Mouse (Mus musculus) kidney, postnatal 4 days (tissue): ENCODE measurements around the gene Dnaaf5.

Experiments used
- DNase-seq, 2 experiments: peaks; one replicate each; pipeline ENCODE4 v3.0.0; 2021; ENCODE audit warnings: mixed read lengths in 2 of 2

The Dnaaf5 gene

DNA sequence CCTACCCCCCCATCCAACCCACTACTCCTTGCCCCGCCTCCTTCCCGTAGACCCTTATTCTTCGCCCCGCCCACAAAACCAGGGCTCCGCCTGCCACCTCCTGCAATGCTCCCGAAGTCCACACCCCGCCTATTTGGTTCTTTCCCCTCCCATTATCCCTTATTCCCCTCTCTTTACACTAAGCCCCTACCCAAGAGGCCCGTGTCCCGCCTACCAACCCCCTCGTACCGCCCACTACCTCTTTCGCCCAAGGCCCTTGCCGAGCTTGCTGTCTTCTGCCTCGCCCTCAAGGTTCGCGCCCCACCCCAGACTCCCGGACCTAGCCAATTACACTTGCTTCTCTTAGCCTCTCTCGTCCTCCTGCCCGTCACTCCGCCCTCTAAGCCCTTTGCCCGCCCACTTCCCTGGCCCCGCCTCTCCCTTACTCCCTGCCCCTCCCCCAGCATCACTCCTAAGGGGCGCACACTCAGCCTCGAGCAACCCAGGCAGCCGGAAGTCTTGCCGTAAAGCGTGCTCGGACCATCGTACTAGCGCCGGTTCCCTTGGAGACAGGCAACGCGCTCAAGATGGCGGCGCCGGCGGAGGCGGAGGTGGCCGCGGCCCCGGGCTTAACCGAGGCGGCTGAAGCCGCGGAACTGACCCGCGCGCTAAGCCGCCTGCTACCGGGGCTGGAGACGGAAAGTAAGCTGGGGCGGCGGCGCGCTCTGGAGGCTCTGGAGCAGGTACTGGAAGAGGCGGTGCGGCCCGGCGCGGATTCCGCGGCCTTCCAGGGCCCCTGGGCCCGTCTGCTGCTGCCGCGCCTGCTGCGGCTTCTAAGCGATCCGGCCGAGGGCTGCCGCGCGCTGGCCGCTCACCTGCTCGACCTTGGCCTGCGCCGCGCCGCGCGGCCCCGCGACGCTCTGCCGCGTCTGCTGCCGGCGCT, at the start of gene Dnaaf5, which contains the start of gene Prkar1b:
Gene Dnaaf5 (plus strand): TSS at position 543 of the 922 bp plus-strand sequence.
Gene Prkar1b (minus strand): TSS at position 321 of the 922 bp plus-strand sequence.
- peak; percentile 97 to 98 for DNase-seq

DNA sequence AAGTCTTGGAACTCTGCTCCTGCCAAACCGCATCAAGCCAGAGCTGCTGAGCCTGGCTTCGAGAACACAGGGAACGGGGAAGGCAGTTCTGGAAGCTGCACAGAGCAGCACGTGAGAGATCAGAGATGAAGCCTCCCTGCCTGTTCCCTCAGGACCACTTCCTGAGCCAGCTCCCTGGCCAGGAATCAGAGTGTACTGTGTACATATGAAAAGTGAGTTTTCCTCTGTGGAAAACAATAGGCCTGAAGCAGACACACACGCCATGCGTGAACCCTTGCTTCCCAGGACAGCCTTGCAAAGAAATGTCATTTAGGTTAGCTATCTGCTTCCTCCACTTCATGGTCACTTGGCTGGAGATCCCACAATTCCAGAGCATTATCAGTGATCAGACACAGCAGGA, 48.2 kb upstream of the Dnaaf5 start:
- DNase-seq, result no peak

- DNase-seq, result peak; percentile 32 to 45
These were observed 42.2 kb upstream of the Dnaaf5 start for GRCm38 (mm10) chr5:139107815-139108214.

- no peak for DNase-seq
These were observed 39.7 kb upstream of the Dnaaf5 start for GRCm38 (mm10) chr5:139110140-139110855.

DNA sequence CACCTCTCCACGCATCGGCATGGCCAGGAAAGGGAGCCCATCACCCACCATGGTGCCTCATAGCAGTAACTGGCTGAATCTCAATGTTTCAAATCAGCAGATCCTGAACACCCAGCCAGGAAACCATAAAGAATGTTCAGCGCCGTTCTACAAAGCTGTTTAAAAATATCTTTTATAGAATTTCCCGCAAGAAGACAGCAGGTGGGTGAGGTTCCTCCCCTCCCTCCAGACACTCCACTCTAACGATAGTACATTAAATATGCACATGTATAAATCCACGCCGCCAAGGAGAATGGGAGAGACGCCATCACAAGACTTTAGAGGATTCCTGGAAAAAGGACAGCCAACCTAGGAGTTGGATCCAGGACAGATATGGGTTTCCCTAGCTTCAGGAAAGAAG, 38.0 kb upstream of the Dnaaf5 start:
- no peak for DNase-seq

GRCm38 (mm10) chr5:139112418-139112817, 37.6 kb upstream of the Dnaaf5 start:
- no peak for DNase-seq

- DNase-seq, result no peak
These were observed 35.1 kb upstream of the Dnaaf5 start for GRCm38 (mm10) chr5:139114876-139115275.

GRCm38 (mm10) chr5:139115507-139115906, 34.5 kb upstream of the Dnaaf5 start:
- no peak for DNase-seq

DNA sequence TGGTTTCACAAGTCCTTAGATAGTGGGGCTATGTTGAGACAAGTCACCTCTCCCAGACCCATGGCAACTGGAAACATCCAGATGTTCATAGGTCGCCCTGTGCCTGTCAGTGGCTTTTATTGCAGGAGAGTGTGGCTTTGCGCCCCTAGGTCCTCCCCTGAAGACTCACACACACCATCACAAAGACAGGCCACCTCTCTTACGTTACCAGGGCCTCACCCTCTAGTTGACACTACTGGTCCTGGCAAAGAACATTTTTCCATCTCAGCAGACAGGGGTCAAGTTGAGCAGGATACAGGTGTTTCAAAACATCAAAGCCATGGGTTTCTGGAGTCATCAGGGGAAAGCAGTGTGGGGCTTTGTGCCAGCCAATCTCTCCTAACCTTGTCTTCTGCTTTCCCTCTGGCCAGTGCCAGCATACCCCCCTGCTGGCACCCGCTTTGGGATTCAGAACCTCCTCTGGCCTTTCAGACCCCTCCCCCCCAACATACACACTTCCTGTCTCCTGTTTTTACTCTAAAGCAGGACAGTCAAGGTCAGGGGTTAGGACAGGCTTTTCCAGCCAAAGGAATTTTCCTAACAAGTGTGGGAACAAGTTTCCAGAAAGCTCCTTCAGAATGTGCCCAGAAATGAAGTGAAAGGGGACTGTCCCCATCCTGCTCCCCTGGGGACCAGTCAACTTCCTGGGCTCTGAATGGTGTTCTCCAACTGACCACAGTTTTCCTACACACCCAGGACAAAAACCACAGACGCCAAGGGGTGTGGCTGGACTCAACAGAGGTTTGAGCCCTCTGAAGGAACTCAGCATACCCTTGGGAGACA, 31.7 kb upstream of the Dnaaf5 start:
- DNase-seq, result peak in 1 of 2 experiments; percentile 39

- DNase-seq, result no peak
These were observed 31.1 kb upstream of the Dnaaf5 start for GRCm38 (mm10) chr5:139118961-139119276.

- no peak for DNase-seq
These were observed 24.3 kb upstream of the Dnaaf5 start for GRCm38 (mm10) chr5:139125717-139126116.

GRCm38 (mm10) chr5:139128476-139129065, 21.5 kb upstream of the Dnaaf5 start:
- DNase-seq, result no peak

GRCm38 (mm10) chr5:139129078-139129477, 20.9 kb upstream of the Dnaaf5 start:
- peak; percentile 38 to 43 for DNase-seq

DNA sequence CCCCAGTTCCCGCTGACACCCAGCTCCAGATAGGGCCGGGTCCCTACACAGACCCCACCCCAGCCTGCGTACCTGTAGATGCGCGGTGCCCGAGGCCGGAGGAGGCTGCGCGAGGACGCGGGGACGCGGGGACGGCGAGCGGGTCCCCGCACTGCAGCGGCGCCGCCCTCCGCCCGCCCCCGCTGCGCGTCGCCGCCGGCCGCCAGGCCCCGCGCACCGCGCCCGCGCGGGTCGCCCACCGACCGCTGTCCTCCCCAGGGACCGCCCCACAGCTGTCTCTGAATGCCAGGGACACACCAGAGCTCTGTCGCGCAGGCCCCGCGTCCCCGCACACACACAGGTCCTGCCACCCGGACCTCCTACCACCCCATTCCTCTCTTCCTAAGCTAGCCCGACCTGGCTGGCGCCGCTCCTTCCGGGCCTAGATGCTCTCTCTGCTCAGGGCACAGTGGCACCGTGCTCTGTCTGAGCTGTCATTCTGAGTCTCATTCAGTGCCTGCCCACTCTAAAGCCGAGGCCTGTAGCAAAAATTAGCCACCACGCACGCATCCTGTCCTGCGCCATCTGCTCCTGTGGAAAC, 20.4 kb upstream of the Dnaaf5 start:
- peak; percentile 37 to 56 for DNase-seq

GRCm38 (mm10) chr5:139130351-139130750, 19.7 kb upstream of the Dnaaf5 start:
- DNase-seq, result no peak

DNA sequence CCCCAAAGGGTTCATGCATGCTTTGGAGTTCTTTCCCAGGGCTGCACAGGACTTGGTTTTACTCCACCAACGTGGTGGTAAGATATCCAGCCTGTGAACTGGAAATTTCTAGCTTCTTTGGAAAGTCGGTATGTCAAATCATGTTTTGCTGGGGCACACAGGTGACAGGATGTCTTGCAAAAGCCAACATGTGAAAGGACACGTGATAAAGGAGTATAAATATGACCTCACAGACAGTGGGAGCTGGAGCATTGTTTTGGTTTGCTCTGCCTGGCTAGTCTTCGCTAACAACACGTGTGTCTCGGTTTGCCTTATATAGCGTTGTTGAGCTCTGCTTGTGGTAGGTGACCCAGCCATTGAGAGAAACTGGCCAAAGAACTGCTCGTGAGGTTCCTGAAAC, 15.5 kb upstream of the Dnaaf5 start:
- DNase-seq, result no peak

GRCm38 (mm10) chr5:139136341-139136740, 13.7 kb upstream of the Dnaaf5 start:
- DNase-seq, result no peak

DNA sequence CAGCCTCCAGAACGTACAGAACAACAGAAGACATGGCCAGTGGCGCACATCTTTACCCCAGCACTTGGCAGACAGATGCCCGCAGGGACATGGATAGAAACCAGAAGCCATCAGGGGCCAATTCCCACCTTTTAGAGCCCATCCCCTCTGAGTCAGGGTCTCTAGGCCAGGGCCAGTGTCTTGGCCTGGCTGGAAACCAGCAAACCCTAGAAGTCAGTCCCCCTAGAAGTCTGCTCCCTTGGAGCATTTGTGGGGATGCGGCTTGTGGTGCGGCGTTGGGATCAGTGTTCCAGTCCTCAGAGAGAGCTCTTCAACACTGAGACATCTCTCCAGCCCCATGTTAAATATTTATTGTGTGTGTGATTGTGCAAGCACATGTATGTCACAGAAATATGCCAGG, 12.8 kb upstream of the Dnaaf5 start:
- DNase-seq, result no peak

GRCm38 (mm10) chr5:139138261-139138925, 11.6 kb upstream of the Dnaaf5 start:
- peak; percentile 35 to 51 for DNase-seq

- DNase-seq, result peak; percentile 12 to 47
These were observed 11.0 kb upstream of the Dnaaf5 start for GRCm38 (mm10) chr5:139138926-139139472.

DNA sequence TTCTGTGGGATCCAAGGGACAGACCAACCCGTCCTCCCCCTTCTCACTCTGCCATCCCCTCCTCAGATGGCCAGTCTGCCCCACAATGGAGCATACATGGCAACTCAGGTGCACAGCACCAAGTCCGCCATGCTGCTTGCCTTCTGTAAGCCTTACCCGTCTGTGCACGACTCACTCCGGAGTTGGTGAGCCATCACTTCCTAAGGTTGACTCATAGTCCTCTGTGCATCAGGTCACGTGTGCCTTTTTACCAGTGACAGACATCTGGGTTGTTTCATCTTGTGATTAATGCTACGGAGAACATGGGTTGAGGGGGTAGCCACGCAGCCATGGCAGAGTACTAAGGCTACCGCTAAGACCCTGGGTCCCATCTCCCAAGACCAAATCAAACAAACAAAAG, 9.4 kb upstream of the Dnaaf5 start:
- DNase-seq, result no peak
